Mouse (Mus musculus) heart, adult 11 months (tissue): ENCODE results near the gene BB287469.
"Not testable (repeated sequence)": the region's sequence is repeated elsewhere in the genome, so short reads cannot be mapped to it uniquely, and the experiment has no call there.

Source experiments
- DNase-seq: peaks from one replicate; pipeline ENCODE4 v3.0.0; 2022

Gene BB287469

DNA sequence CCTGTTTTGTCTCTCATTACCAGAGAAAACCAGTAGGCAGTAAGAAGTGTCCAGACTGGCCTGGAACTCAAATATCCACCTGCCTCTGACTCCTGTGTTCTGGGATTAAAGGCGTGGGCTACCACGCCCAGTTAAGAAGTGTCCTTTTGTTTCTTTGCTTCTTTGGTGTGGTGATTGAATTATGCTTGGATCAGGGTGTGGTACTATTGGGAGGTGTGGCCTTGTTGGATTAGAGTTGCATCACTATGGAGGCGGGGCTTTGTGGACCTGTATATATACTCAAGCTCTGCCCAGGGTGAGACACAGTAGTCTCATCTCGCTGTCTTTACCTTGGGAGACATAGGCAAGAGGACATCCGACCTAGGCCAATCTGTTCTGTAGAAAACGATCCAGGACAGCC, at the start of gene BB287469:
Gene BB287469, plus strand, starts transcription at position 301 of the 400 bp plus-strand sequence.
- not testable (repeated sequence) for DNase-seq

DNA sequence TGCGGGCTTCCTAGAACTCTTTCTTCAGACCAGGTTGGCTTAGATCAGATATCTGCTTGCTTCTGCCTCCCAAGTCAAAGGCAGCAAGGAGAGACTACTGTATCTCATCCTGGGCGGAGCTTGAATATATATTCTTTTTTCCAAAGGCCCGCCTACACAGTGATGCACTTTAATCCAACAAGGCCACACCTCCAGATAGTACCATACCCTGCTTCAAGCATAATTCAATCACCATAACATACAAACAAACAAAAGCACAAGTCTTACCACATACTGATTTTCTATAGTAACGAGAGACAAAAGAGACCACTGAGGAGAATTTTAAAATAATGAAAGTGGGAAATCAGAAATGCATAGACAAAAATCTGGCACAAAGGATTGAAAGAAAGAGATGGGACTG, 40.7 kb upstream of the BB287469 start, which contains the start of gene Gm21319:
Gene Gm21319, minus strand, starts transcription at position 101 of the 400 bp plus-strand sequence.
- not testable (repeated sequence) for DNase-seq

DNA sequence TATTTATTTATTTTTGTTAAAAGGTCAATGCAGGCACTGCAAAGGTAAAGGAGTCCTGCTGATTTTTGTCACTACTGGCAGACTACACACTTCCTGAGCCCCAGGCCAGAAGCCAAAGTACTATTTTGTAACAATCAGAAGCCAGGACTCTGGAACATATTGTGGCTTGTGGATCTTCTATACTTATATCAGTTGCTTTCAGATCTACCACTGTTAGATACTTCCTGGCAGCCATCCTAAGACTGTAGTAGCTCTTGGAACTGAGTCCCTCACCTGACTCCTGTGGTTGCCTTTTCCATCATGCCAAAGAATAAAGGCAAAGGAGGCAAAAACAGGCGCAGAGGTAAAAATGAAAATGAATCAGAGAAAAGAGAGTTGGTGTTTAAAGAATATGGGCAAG, 21.2 kb upstream of the BB287469 start, which contains the start of gene Gm21936:
Gene Gm21936, plus strand, starts transcription at position 301 of the 400 bp plus-strand sequence.
- not testable (repeated sequence) for DNase-seq

DNA sequence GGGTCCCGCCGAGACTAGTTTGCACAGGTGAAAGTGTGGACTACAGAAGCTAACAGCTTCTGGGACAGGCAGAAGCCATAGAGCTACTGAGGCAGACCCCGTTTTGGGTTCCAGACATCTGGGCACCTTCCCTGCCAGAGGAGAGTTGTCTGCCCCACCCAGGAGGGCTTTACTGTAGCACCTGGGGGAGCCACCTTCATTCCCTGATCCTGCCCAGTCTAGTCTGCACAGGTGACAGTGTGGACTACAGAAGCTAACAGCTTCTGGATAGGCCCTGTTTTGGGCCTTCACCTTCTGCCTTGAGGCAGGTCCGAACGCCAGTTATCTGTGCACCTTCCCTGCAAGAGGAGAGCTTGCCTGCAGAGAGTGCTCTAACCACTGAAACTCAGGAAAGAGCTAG, 18.4 kb upstream of the BB287469 start:
- peak; percentile 91 for DNase-seq

DNA sequence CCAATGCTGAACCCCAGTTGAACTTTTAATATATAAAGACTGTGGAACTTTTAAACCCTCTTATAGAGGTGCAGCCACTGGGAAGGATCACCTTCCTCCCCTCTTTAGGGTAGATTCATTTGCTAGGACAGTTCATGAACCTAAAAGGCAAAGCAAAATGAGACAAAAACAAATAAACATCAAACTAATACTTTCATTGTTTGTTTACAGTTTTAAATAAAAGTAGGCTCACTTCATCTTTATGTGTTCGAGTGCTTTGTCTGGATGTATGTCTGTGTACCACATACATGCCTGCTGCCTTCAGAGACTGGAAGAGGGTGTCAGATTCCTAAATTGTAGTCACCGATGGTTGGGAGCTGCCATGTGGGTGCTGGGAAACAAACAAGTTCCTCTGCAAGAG, 25.9 kb downstream of the BB287469 start, which contains the start of gene Gm2001:
Gene Gm2001, minus strand, starts transcription at position 101 of the 400 bp plus-strand sequence.
- not testable (repeated sequence) for DNase-seq

DNA sequence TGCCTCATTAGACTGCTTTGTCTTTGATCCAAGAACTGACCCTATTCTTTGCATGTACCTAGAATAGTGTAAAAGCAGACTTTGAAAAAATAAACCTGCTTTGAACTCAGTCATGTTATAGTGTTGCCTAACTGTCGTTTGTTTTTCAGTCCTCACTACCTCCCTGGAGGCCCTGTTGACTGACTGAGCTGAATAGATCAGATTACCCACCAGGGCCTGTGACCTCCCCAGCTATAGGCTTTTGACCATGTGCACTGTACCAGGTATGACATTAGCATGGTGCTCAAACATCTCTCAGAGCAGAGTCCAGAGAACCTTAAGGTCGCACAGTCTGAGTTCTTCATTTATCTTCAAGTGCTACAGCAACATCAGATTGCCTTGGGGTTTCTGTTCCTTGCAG, 34.3 kb downstream of the BB287469 start:
- DNase-seq: not testable (repeated sequence)

DNA sequence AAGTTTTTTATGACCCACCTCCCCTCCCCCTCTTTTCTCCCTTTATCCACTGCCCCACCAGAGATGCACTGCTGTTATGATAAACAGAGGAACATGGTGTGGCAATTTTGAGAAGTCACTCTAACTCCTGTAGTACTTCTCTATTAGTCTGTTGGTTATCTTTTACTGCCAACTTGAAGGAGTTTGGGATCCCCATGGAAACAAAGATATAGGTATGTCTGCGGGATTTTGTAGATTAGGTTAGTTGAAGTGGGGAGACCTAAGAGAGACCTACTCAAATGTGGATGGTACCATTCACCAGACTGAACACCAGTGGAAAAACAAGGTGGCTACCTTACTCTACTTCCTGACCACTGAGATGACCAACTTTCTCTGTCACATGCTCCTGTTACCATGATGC, 39.7 kb downstream of the BB287469 start:
- DNase-seq: not testable (repeated sequence)

DNA sequence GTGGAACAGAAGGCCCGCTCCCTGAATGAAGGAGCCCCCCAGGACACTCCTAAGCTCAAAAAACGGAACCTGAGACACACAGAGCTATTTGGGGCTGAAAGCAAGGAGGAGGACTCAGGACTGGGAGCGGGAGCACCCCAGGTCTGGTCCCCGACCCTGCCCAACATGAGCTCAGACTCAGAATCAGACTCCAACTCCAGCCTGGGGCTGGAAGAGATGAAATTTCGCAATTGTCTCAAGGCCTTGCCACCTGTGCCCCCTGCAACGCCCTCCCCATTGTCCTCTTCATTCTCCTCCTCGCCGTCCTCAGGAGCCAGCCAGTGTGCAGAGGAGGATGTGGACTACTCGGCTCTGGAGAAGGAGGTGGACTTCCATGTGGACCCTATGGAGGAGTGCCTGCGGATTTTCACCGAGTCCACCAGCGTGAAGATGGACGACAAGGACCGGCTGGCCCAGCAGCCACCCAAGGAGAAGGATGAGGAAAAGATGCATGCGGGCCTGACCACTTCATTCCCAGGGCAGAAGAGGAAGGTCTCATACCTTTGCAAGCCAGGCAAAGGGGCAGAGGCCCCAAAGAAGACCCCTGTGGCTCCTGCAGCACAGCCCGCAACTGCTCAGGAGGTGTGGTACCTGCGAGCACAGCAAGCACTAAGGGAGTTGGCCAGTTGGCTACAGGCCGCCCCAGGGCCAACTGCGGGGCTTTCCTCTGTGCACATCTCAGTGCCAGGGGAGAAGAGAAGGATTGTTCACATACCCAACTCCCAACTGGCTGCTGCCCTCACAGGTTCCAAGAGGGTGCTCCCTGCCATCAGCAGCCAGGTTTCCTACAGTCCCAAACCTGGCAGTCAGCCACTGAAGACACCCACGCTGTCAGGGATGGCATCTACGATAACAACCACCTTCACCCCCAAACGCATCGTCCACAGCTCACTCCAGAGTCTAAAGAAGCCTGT, 45.6 kb downstream of the BB287469 start:
- peak; percentile 91 for DNase-seq

- DNase-seq: peak; percentile 81
Measured at GRCm38 (mm10) chr12:87863638-87864037, 47.3 kb downstream of the BB287469 start.

DNA sequence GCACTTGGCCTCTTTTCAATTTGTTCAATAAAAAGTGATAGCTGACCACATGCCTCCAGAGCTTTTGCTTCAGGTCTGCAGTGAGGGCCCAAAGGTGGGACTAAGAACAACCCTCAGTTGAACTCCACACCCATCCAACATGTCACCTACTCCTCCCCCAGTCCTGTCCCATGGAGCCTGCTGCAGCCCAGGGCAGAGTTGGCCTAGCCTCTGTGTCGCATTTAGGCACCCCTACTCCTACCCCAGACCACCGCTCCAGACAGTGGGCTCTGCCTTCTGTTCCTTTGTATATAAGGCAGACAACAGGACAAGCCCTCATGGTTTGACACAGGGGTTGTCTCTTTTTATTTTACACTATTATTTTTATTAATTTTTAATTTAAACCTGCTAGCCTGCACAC, 47.7 kb downstream of the BB287469 start:
- DNase-seq: peak; percentile 88
